Mouse (Mus musculus) limb, embryonic 11.5 days (tissue): ENCODE data around the gene Ran. TPM values are rescaled to one million over a fixed set of nuclear protein-coding genes. Genes with fewer than 3 reads are reported as not detected.

Experiments used
- ATAC-seq: fragments of 200-750 bp; cut with Nextera tagmentation; 2 replicates; pipeline ENCODE4 v1.8.0; 2017; ENCODE audit warnings: low read depth; ENCODE audit not compliant: insufficient number of reproducible peaks, low FRiP score, low TSS enrichment
- DNase-seq: peaks from one replicate; pipeline ENCODE4 v3.0.0-alpha.2; 2015; ENCODE audit warnings: low spot score
- H3K27ac ChIP-seq: fragments of 300-500 bp; sonication (generic); replicated peaks from 2 replicates; pipeline ENCODE4 v1.5.1; 2014; ENCODE audit warnings: low read depth, mild to moderate bottlenecking, low read length
- H3K27me3 ChIP-seq: fragments of 300-500 bp; sonication (generic); 2 replicates; pipeline ENCODE4 v1.6.1; 2014; ENCODE audit warnings: mild to moderate bottlenecking, low read length, mixed read lengths; ENCODE audit not compliant: control insufficient read depth, insufficient read depth
- H3K36me3 ChIP-seq: fragments of 300-500 bp; sonication (generic); 2 replicates; pipeline ENCODE4 v1.6.1; 2014; ENCODE audit warnings: mild to moderate bottlenecking, low read length, moderate library complexity, mixed read lengths; ENCODE audit not compliant: control insufficient read depth, insufficient read depth
- H3K4me1 ChIP-seq: fragments of 300-500 bp; sonication (generic); 2 replicates; pipeline ENCODE4 v1.6.1; 2014; ENCODE audit warnings: low read length, mixed read lengths; ENCODE audit not compliant: control insufficient read depth, insufficient read depth
- H3K4me2 ChIP-seq: fragments of 300-500 bp; sonication (generic); 2 replicates; pipeline ENCODE4 v1.6.1; 2014; ENCODE audit warnings: low read depth, mild to moderate bottlenecking, moderate library complexity; ENCODE audit not compliant: severe bottlenecking
- H3K4me3 ChIP-seq: fragments of 300-500 bp; sonication (generic); 2 replicates; pipeline ENCODE4 v1.5.1; 2014; ENCODE audit warnings: low read depth, low read length
- H3K9ac ChIP-seq: fragments of 300-500 bp; sonication (generic); 2 replicates; pipeline ENCODE4 v1.6.1; 2014; ENCODE audit warnings: mild to moderate bottlenecking, low read length
- H3K9me3 ChIP-seq: fragments of 300-500 bp; sonication (generic); 2 replicates; pipeline ENCODE4 v1.6.1; 2016; ENCODE audit warnings: low read length; ENCODE audit not compliant: control insufficient read depth
- WGBS: fragments of 180-500 bp; shearing (Covaris S2); extraction: QIAGEN DNeasy Blood & Tissue Kit; methylation state at CpG from one replicate; pipeline ENCODE4 v1.1.7; 2014; 5-methylcytosine and 5-hydroxymethylcytosine counted together
- polyA plus RNA-seq: library from polyadenylated mRNA; unstranded; fragments of >200 nt; fragmentation: Nextera tagmentation; extraction: Ambion mirVana; gene quantifications from 2 replicates; pipeline ENCODE4 v1.2.1, GENCODE M21; 2014

Gene Ran
- polyA plus RNA-seq, 1 experiment from 2014 or later: 910 TPM

GRCm38 (mm10) chr5:129036678-129037077 lies 16.8 kb downstream of the Ran start:
- 90% methylated on average over 5 of the region's 5 CpGs for WGBS
- no peak overlapping the region for H3K4me2 ChIP-seq

GRCm38 (mm10) chr5:129037739-129038138 lies 17.9 kb downstream of the Ran start:
- Histone ChIP-seq H3K9me3 (no peaks in the 10 kb centered on the region), H3K4me1 (no peaks in the 10 kb centered on the region), H3K9ac (no peak overlapping the region), H3K4me2 (no peak overlapping the region), H3K4me3 (no peak overlapping the region), H3K27me3 (no peaks in the 10 kb centered on the region), H3K27ac (no peak overlapping the region), H3K36me3 (no peaks in the 10 kb centered on the region)
- WGBS: 71% methylated on average over 7 of the region's 7 CpGs
- DNase-seq (no peak), ATAC-seq (no peak)

More at GRCm38 (mm10) chr5:129036678-129037077, 16.8 kb downstream of the Ran start:
- no peaks in the 10 kb centered on the region for H3K36me3 ChIP-seq
- DNase-seq (no peak), ATAC-seq (no peak)
- H3K27ac ChIP-seq: no peak overlapping the region
- no peaks in the 10 kb centered on the region for H3K27me3 ChIP-seq
- H3K9ac ChIP-seq: no peak overlapping the region
- H3K9me3 ChIP-seq: no peaks in the 10 kb centered on the region
- no peaks in the 10 kb centered on the region for H3K4me1 ChIP-seq
- H3K4me3 ChIP-seq: no peak overlapping the region

- H3K4me2 ChIP-seq: no peak overlapping the region
- WGBS: 73% methylated on average over 26 of the region's 26 CpGs
These were observed 26.0 kb downstream of the Ran start for GRCm38 (mm10) chr5:129045641-129046580.

GRCm38 (mm10) chr5:129049372-129049771 lies 29.5 kb downstream of the Ran start:
- H3K27ac ChIP-seq: no peak overlapping the region
- no peaks in the 10 kb centered on the region for H3K9me3 ChIP-seq
- H3K4me2 ChIP-seq: no peak overlapping the region
- no peaks in the 10 kb centered on the region for H3K36me3 ChIP-seq
- no peak overlapping the region for H3K9ac ChIP-seq
- H3K27me3 ChIP-seq: no peaks in the 10 kb centered on the region
- no peak for ATAC-seq
- DNase-seq: peak; percentile 58
- H3K4me1 ChIP-seq: no peaks in the 10 kb centered on the region
- no peak overlapping the region for H3K4me3 ChIP-seq
- WGBS: 80% methylated on average over 9 of the region's 9 CpGs

More at GRCm38 (mm10) chr5:129045641-129046580, 26.0 kb downstream of the Ran start:
- Histone ChIP-seq H3K9ac (no peak overlapping the region), H3K4me3 (no peak overlapping the region), H3K36me3 (no peaks in the 10 kb centered on the region), H3K4me1 (no peaks in the 10 kb centered on the region), H3K27me3 (no peaks in the 10 kb centered on the region), H3K9me3 (no peaks in the 10 kb centered on the region), H3K27ac (no peak overlapping the region)
- ATAC-seq (no peak), DNase-seq (no peak)

- no peaks in the 10 kb centered on the region for H3K4me1 ChIP-seq
- no peak overlapping the region for H3K27ac ChIP-seq
- no peak overlapping the region for H3K4me3 ChIP-seq
- ATAC-seq (no peak), DNase-seq (no peak)
- H3K9me3 ChIP-seq: no peaks in the 10 kb centered on the region
- H3K36me3 ChIP-seq: no peaks in the 10 kb centered on the region
- no peak overlapping the region for H3K9ac ChIP-seq
- H3K4me2 ChIP-seq: no peak overlapping the region
- 82% methylated on average over 3 of the region's 3 CpGs for WGBS
- H3K27me3 ChIP-seq: no peaks in the 10 kb centered on the region; the same call in 1 of the 2 replicates
These were observed 32.0 kb downstream of the Ran start for GRCm38 (mm10) chr5:129051910-129052309.

GRCm38 (mm10) chr5:129052636-129053355 lies 32.9 kb downstream of the Ran start:
- no peak overlapping the region for H3K4me2 ChIP-seq
- peak; percentile 25 for DNase-seq
- 48% methylated on average over 20 of the region's 20 CpGs for WGBS

GRCm38 (mm10) chr5:129054675-129055284 lies 34.9 kb downstream of the Ran start:
- Histone ChIP-seq H3K4me1 (no peaks in the 10 kb centered on the region), H3K9me3 (no peaks in the 10 kb centered on the region), H3K4me3 (no peak overlapping the region), H3K9ac (no peak overlapping the region), H3K36me3 (no peaks in the 10 kb centered on the region), H3K27ac (no peak overlapping the region), H3K4me2 (no peak overlapping the region), H3K27me3 (no peaks in the 10 kb centered on the region; the same call in 1 of the 2 replicates)
- 73% methylated on average over 9 of the region's 9 CpGs for WGBS
- no peak for ATAC-seq
- no peak for DNase-seq

More at GRCm38 (mm10) chr5:129052636-129053355, 32.9 kb downstream of the Ran start:
- Histone ChIP-seq H3K4me1 (no peaks in the 10 kb centered on the region), H3K9me3 (no peaks in the 10 kb centered on the region), H3K36me3 (no peaks in the 10 kb centered on the region), H3K27ac (no peak overlapping the region), H3K9ac (no peak overlapping the region), H3K4me3 (no peak overlapping the region), H3K27me3 (no peaks in the 10 kb centered on the region; the same call in 1 of the 2 replicates)
- no peak for ATAC-seq

- no peak for DNase-seq
- 88% methylated on average over 3 of the region's 3 CpGs for WGBS
These were observed 39.2 kb downstream of the Ran start for GRCm38 (mm10) chr5:129059116-129059515.

More at GRCm38 (mm10) chr5:129059116-129059515, 39.2 kb downstream of the Ran start:
- H3K4me2 ChIP-seq: no peak overlapping the region
- H3K9ac ChIP-seq: no peak overlapping the region
- no peaks in the 10 kb centered on the region for H3K36me3 ChIP-seq
- H3K9me3 ChIP-seq: no peaks in the 10 kb centered on the region
- H3K27me3 ChIP-seq: no peaks in the 10 kb centered on the region; the same call in 1 of the 2 replicates
- ATAC-seq: no peak
- H3K4me3 ChIP-seq: no peak overlapping the region
- peaks cover 4% of the 10 kb centered on the region for H3K4me1 ChIP-seq
- H3K27ac ChIP-seq: no peak overlapping the region
